Mouse (Mus musculus): ENCODE data around the gene Pkd1l3. TPM values are rescaled to one million over a fixed set of nuclear protein-coding genes. Genes with fewer than 3 reads are reported as not detected.

The Pkd1l3 gene
- total RNA-seq, 2 experiments from 2014 or later, result 2.3 to 2.8 TPM

DNA sequence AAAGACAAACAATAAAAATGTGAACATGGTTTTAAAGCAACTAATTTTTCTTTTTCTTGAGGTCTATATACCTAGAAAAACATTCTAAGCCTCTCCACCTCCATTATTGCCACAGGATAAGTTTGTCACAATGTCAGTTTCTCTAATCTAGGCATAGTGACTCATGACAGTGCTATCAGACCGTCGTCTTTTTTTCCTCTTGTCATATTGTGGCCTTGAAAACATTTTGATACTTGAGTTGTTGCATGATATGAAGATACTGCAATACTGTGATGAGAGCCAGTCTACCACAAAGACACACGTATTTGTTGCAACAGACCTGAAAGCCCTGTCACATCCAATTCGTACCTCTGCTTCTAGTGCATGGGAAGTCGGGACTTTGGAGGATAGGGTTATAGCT is 100.6 kb downstream of the Pkd1l3 start:
- no peak for TF ChIP-seq CTCF (conservative IDR thresholded peaks at IDR 0.05)
- DNase-seq (ENCODE audit: low spot score in 2 of 2), result no peak
- H3K27ac ChIP-seq, result no peak overlapping the region
- no peak overlapping the region for H3K4me3 ChIP-seq

Other genes starting within 250 kb of the Pkd1l3 start
- gene Pmfbp1, start 120.5 kb upstream of the Pkd1l3 start, total RNA-seq (2021), result under 1 TPM; 0.10 to 0.12 TPM
- 10 to 100 TPM; 28.0 to 30.1 TPM for gene Dhx38, start 48.7 kb upstream of the Pkd1l3 start, total RNA-seq (2021)
- 10 to 100 TPM; 13.6 to 17.6 TPM for gene Txnl4b, start 48.6 kb upstream of the Pkd1l3 start, total RNA-seq (2021)
- not detected for gene Hp, start 35.3 kb upstream of the Pkd1l3 start, total RNA-seq (2021)
- 10 to 100 TPM; 25.6 to 25.9 TPM for gene Dhodh, start 5.8 kb upstream of the Pkd1l3 start, total RNA-seq (2021)
- gene Ist1, start 78.7 kb downstream of the Pkd1l3 start, total RNA-seq (2021), result 10 to 100 TPM; 87.0 to 94.9 TPM
- 10 to 100 TPM; 47.0 to 47.6 TPM for gene Zfp821, start 91.0 kb downstream of the Pkd1l3 start, total RNA-seq (2021)
- 10 to 100 TPM; 40.1 to 44.5 TPM for gene Atxn1l, start 123.2 kb downstream of the Pkd1l3 start, total RNA-seq (2021)
- 10 to 100 TPM; 84.1 to 92.2 TPM for gene Ap1g1, start 164.0 kb downstream of the Pkd1l3 start, total RNA-seq (2021)

Measured in layer of hippocampus, adult 2 months (tissue).